Mouse (Mus musculus) ovary, adult 10 weeks (tissue): ENCODE results near the gene Dcaf6. TPM values are rescaled to one million over a fixed set of nuclear protein-coding genes. Genes with fewer than 3 reads are reported as not detected.

Source experiments
- polyA plus RNA-seq: library from polyadenylated mRNA; stranded (reverse); fragments of 350-450 nt; fragmentation: Illumina TruSeq; extraction: RNeasy Lipid Tissue Mini Kit (QIAGEN cat#74804); gene quantifications from one replicate; pipeline ENCODE4 v1.2.3, GENCODE M21; 2014

Gene Dcaf6
- polyA plus RNA-seq, result 43.4 TPM

DNA sequence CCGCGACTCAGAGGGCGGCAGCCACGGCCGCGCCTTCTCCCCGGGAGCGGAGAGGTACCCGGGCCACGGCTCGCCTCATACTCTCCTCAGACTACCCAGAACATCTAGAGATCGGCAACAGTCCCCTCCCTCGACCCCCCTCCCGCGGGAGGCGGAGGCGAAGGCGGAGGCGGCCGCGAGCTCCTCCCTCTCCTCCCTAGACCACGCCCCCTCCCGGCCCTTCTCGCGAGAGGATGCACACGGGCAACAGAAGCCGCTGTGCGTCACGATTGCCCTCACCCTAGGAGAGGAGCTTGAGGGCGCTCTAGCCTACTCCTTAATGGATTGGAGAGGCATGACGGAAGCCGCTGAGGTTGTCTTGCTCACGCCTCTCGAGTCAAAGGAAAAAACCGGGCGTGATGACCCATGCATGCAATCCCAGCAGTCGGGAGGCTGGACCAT, at the start of gene Dcaf6, which contains the start of gene Mpc2:
Dcaf6 (minus strand) TSS at position 116 of the 441 bp plus-strand sequence.
Mpc2 (plus strand) TSS at position 278 of the 441 bp plus-strand sequence.

DNA sequence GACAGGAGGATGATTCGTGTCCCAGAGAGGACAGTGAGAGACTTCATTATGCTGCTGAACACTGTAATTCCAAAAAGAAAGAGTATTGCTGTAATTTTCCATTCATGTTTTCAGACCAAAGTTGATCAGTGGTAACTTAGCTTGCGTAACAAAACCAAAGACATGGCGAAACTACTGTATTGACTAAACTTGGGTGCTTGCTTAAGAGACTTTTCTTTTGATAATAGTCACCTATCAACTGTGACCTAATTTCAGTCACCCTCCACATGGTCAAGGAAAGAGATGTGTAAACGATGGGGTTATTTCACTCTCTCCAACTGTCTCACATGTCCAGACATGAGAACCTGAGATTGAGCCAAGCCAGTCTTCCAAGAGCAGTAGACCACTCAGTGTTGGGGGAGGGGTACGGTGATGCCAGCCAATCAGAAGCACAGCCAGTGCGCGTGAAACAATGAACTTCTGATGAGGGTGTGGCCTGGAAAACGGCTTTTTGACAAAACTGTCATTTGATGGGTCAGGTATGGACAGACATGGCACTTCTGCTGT, 24.5 kb upstream of the Dcaf6 start, which contains the start of gene Adcy10:
Adcy10 (plus strand) TSS at position 496 of the 546 bp plus-strand sequence.

DNA sequence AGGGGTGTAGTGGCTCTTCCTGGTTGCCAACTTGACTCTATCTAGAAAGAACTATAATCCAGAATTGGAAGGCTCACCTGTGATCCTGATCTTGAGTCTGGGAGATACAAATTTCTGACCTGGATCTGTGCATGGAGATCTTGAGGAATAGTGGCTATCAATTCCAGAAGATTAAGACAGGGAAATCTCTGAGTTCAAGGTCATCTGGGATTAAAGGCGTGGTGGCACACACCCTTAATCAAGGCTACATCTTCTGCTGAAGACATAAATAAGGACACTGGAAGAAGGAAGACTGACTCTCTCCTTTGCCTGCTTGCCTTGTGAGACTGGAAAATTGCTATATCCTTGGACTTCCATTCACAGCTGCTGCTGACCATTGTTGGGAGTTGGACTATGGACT, 164.8 kb downstream of the Dcaf6 start, which contains the start of gene Gpr161:
Gpr161 (plus strand) TSS at position 301 of the 400 bp plus-strand sequence.

Other genes with a start within 250 kb of the Dcaf6 start
- 127 TPM for gene Tiprl, start 223.5 kb downstream of the Dcaf6 start, polyA plus RNA-seq
- gene Gpr161, start 164.7 kb downstream of the Dcaf6 start, polyA plus RNA-seq, result 7.2 TPM
- gene Mpc2, start 162 bp upstream of the Dcaf6 start, polyA plus RNA-seq, result 163 TPM
- gene Adcy10, start 24.7 kb upstream of the Dcaf6 start, polyA plus RNA-seq, result not detected
- 69.1 TPM for gene Mpzl1, start 174.1 kb upstream of the Dcaf6 start, polyA plus RNA-seq
- gene Rcsd1, start 249.3 kb upstream of the Dcaf6 start, polyA plus RNA-seq, result 11.3 TPM